Mouse (Mus musculus) embryonic facial prominence, embryonic 11.5 days (tissue): ENCODE measurements at regions not wholly inside any gene's neighbourhood (a gene's known extent, or its start where the extent isn't known, plus 50 kb on each side); places are given as distances from the start of the nearest gene placed in this dataset.

Experiments
- ATAC-seq: fragments of 200-750 bp; cut with Nextera tagmentation; replicated peaks from 2 replicates; pipeline ENCODE4 v1.8.0; 2017; ENCODE audit warnings: low read depth; ENCODE audit not compliant: insufficient number of reproducible peaks, low FRiP score, low TSS enrichment
- DNase-seq: peaks from one replicate; pipeline ENCODE4 v3.0.0-alpha.2; 2015; ENCODE audit warnings: low spot score
- H3K27ac ChIP-seq: fragments of 300-500 bp; sonication (generic); replicated peaks from 2 replicates; pipeline ENCODE4 v1.5.1; 2014; ENCODE audit warnings: mild to moderate bottlenecking, low read depth, low read length, control low read depth
- H3K27me3 ChIP-seq: fragments of 300-500 bp; sonication (generic); 2 replicates; pipeline ENCODE4 v1.6.1; 2014; ENCODE audit warnings: mild to moderate bottlenecking, low read length, moderate library complexity, mixed read lengths; ENCODE audit not compliant: control insufficient read depth, insufficient read depth
- H3K36me3 ChIP-seq: fragments of 300-500 bp; sonication (generic); replicated peaks from 2 replicates; pipeline ENCODE4 v1.6.1; 2014; ENCODE audit warnings: low read depth, mild to moderate bottlenecking, low read length, moderate library complexity, mixed read lengths; ENCODE audit not compliant: control insufficient read depth, insufficient read depth
- H3K4me1 ChIP-seq: fragments of 300-500 bp; sonication (generic); 2 replicates; pipeline ENCODE4 v1.6.1; 2014; ENCODE audit warnings: low read length, mixed read lengths; ENCODE audit not compliant: control insufficient read depth, insufficient read depth
- H3K4me2 ChIP-seq: fragments of 300-500 bp; sonication (generic); 2 replicates; pipeline ENCODE4 v1.6.1; 2014; ENCODE audit warnings: low read depth, mild to moderate bottlenecking, control low read depth, low read length, moderate library complexity
- H3K4me3 ChIP-seq: fragments of 300-500 bp; sonication (generic); 2 replicates; pipeline ENCODE4 v1.5.1; 2014; ENCODE audit warnings: low read depth, low read length, control low read depth
- H3K9ac ChIP-seq: fragments of 300-500 bp; sonication (generic); replicated peaks from 2 replicates; pipeline ENCODE4 v1.6.1; 2014; ENCODE audit warnings: mild to moderate bottlenecking, control low read depth, low read length
- H3K9me3 ChIP-seq: fragments of 300-500 bp; sonication (generic); replicated peaks from 2 replicates; pipeline ENCODE4 v1.6.1; 2016; ENCODE audit warnings: mild to moderate bottlenecking, low read length, inconsistent platforms, mixed read lengths; ENCODE audit not compliant: control insufficient read depth
- WGBS: fragments of 180-500 bp; shearing (Covaris S2); extraction: QIAGEN DNeasy Blood & Tissue Kit; methylation state at CpG from one replicate; pipeline ENCODE4 v1.1.7; 2014; 5-methylcytosine and 5-hydroxymethylcytosine counted together

GRCm38 (mm10) chr1:56089254-56089834, 547.9 kb downstream of the Hsfy2 start:
- Histone ChIP-seq H3K27ac (no peak overlapping the region), H3K4me2 (no peak overlapping the region), H3K9me3 (no peaks in the 10 kb centered on the region), H3K4me1 (no peaks in the 10 kb centered on the region), H3K9ac (no peak overlapping the region), H3K27me3 (no peaks in the 10 kb centered on the region), H3K36me3 (no peaks in the 10 kb centered on the region), H3K4me3 (no peak overlapping the region)
- DNase-seq (no peak), ATAC-seq (no peak)
- WGBS, result 74% methylated on average over 4 of the region's 4 CpGs

GRCm38 (mm10) chr1:56088357-56088756, 548.9 kb downstream of the Hsfy2 start:
- DNase-seq, result no peak
- Histone ChIP-seq H3K9me3 (no peaks in the 10 kb centered on the region), H3K36me3 (no peaks in the 10 kb centered on the region), H3K27ac (no peak overlapping the region), H3K4me3 (no peak overlapping the region), H3K4me2 (no peak overlapping the region), H3K9ac (no peak overlapping the region), H3K4me1 (no peaks in the 10 kb centered on the region), H3K27me3 (no peaks in the 10 kb centered on the region)
- ATAC-seq, result no peak
- WGBS, result 76% methylated on average over 1 of the region's 1 CpGs

GRCm38 (mm10) chr1:56076757-56077156, 560.5 kb downstream of the Hsfy2 start:
- no peaks in the 10 kb centered on the region for H3K27me3 ChIP-seq
- 91% methylated on average over 1 of the region's 1 CpGs for WGBS
- H3K36me3 ChIP-seq, result no peaks in the 10 kb centered on the region
- no peaks in the 10 kb centered on the region for H3K9me3 ChIP-seq
- no peaks in the 10 kb centered on the region for H3K4me1 ChIP-seq
- no peak overlapping the region for H3K4me2 ChIP-seq
- no peak overlapping the region for H3K9ac ChIP-seq
- ATAC-seq, result no peak
- no peak for DNase-seq
- H3K4me3 ChIP-seq, result no peak overlapping the region
- H3K27ac ChIP-seq, result no peak overlapping the region

GRCm38 (mm10) chr1:56072255-56072654, 565.0 kb downstream of the Hsfy2 start:
- Histone ChIP-seq H3K27me3 (no peaks in the 10 kb centered on the region), H3K4me1 (no peaks in the 10 kb centered on the region), H3K4me2 (no peak overlapping the region), H3K27ac (no peak overlapping the region), H3K9me3 (no peaks in the 10 kb centered on the region), H3K36me3 (no peaks in the 10 kb centered on the region), H3K9ac (no peak overlapping the region), H3K4me3 (no peak overlapping the region)
- WGBS, result 80% methylated on average over 2 of the region's 2 CpGs
- ATAC-seq (no peak), DNase-seq (no peak)

GRCm38 (mm10) chr1:56063474-56063873, 573.8 kb downstream of the Hsfy2 start:
- no peaks in the 10 kb centered on the region for H3K36me3 ChIP-seq
- 74% methylated on average over 3 of the region's 3 CpGs for WGBS
- H3K4me3 ChIP-seq, result no peak overlapping the region
- no peak overlapping the region for H3K4me2 ChIP-seq
- DNase-seq (no peak), ATAC-seq (no peak)
- no peak overlapping the region for H3K27ac ChIP-seq
- no peak overlapping the region for H3K9ac ChIP-seq
- H3K4me1 ChIP-seq, result no peaks in the 10 kb centered on the region
- H3K27me3 ChIP-seq, result no peaks in the 10 kb centered on the region
- no peaks in the 10 kb centered on the region for H3K9me3 ChIP-seq
